Mouse (Mus musculus) liver, embryonic 11.5 days (tissue): ENCODE results near the gene Gm17662. TPM values are rescaled to one million over a fixed set of nuclear protein-coding genes. Genes with fewer than 3 reads are reported as not detected.

Experiments used
- ATAC-seq: fragments of 200-750 bp; cut with Nextera tagmentation; replicated peaks from 2 replicates; pipeline ENCODE4 v1.8.0; 2017; ENCODE audit warnings: moderate number of reproducible peaks, mild to moderate bottlenecking, moderate TSS enrichment, moderate library complexity; ENCODE audit not compliant: low FRiP score
- DNase-seq: peaks from one replicate; pipeline ENCODE4 v3.0.0-alpha.2; 2017; ENCODE audit warnings: low spot score
- H3K27ac ChIP-seq: fragments of 300-500 bp; sonication (generic); 2 replicates; pipeline ENCODE4 v1.5.1; 2014; ENCODE audit warnings: mild to moderate bottlenecking, low read depth, low read length, control low read depth
- H3K27me3 ChIP-seq: fragments of 300-500 bp; sonication (generic); replicated peaks from 2 replicates; pipeline ENCODE4 v1.6.1; 2014; ENCODE audit warnings: low read length, mixed read lengths; ENCODE audit not compliant: control insufficient read depth, insufficient read depth
- H3K36me3 ChIP-seq: fragments of 300-500 bp; sonication (generic); 2 replicates; pipeline ENCODE4 v1.6.1; 2014; ENCODE audit warnings: mild to moderate bottlenecking, low read length, moderate library complexity, mixed read lengths; ENCODE audit not compliant: control insufficient read depth, insufficient read depth
- H3K4me1 ChIP-seq: fragments of 300-500 bp; sonication (generic); replicated peaks from 2 replicates; pipeline ENCODE4 v1.6.1; 2014; ENCODE audit warnings: low read length, mixed read lengths; ENCODE audit not compliant: control insufficient read depth, insufficient read depth
- H3K4me2 ChIP-seq: fragments of 300-500 bp; sonication (generic); 2 replicates; pipeline ENCODE4 v1.6.1; 2014; ENCODE audit warnings: mild to moderate bottlenecking, control low read depth, moderate library complexity
- H3K4me3 ChIP-seq: fragments of 300-500 bp; sonication (generic); 2 replicates; pipeline ENCODE4 v1.5.1; 2014; ENCODE audit warnings: low read depth, low read length, control low read depth
- H3K9ac ChIP-seq: fragments of 300-500 bp; sonication (generic); 2 replicates; pipeline ENCODE4 v1.6.1; 2014; ENCODE audit warnings: low read depth, low read length, control low read depth
- H3K9me3 ChIP-seq: fragments of 300-500 bp; sonication (generic); 2 replicates; pipeline ENCODE4 v1.6.1; 2016; ENCODE audit warnings: low read length, inconsistent platforms, mixed read lengths; ENCODE audit not compliant: control insufficient read depth
- whole genome bisulfite sequencing: fragments of 180-500 bp; shearing (Covaris S2); extraction: QIAGEN DNeasy Blood & Tissue Kit; methylation state at CpG from one replicate; pipeline ENCODE4 v1.1.7; 2014; 5-methylcytosine and 5-hydroxymethylcytosine counted together
- polyA plus RNA-seq: library from polyadenylated mRNA; unstranded; fragments of >200 nt; fragmentation: Nextera tagmentation; extraction: Ambion mirVana; gene quantifications from 2 replicates; pipeline ENCODE4 v1.2.1, GENCODE M21; 2014

Gene Gm17662
- polyA plus RNA-seq, 1 experiment from 2014 or later: not detected

DNA sequence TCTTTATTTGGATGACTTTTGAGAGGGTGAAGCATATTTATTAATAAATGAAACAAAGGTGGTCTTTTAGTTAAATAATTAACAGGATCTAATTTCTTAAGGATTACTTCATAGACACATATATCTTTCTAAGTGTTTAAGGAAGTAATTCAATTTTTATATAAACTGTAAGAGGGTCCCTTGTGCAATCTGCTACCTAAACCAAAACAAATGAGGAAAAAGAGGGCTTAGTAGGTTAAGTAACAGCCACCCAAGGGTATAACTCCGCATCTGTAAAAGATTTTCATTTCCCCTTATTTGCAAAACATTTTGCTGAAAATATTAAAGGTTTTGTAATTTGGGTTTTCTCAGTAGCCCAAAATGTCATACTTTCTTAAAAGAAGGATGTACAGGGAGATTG, 7.3 kb downstream of the Gm17662 start:
- ATAC-seq: no peak
- Histone ChIP-seq H3K9me3 (no peaks in the 10 kb centered on the region), H3K27me3 (no peaks in the 10 kb centered on the region), H3K4me1 (no peaks in the 10 kb centered on the region), H3K4me2 (no peak overlapping the region), H3K27ac (no peak overlapping the region), H3K36me3 (no peaks in the 10 kb centered on the region), H3K4me3 (no peak overlapping the region), H3K9ac (no peak overlapping the region)
- WGBS: 86% methylated on average over 1 of the region's 1 CpGs
- DNase-seq: no peak

DNA sequence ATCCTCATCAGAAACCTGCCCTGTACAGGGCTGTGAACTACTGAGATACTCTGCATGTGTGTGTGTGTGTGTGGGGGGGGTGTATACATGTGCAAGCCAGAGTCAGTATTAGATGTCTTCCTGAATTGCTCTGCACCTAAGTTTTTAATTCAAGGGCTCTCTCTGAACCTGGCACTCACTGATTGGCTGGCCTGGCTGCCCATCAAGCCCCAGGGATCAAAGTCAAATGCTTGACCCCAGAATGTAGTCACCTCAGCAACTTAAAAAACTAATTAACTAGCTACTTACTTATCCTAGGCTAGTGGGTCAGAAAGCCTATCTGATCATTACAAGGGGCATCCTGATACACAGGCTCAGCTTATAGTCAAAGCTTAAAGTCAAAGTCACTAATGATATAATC, 12.5 kb downstream of the Gm17662 start:
- H3K9me3 ChIP-seq: no peaks in the 10 kb centered on the region
- no peak overlapping the region for H3K9ac ChIP-seq
- H3K4me2 ChIP-seq: no peak overlapping the region
- ATAC-seq (no peak), DNase-seq (no peak)
- no peaks in the 10 kb centered on the region for H3K36me3 ChIP-seq
- no peaks in the 10 kb centered on the region for H3K4me1 ChIP-seq
- H3K4me3 ChIP-seq: no peak overlapping the region
- no peak overlapping the region for H3K27ac ChIP-seq
- no peaks in the 10 kb centered on the region for H3K27me3 ChIP-seq

DNA sequence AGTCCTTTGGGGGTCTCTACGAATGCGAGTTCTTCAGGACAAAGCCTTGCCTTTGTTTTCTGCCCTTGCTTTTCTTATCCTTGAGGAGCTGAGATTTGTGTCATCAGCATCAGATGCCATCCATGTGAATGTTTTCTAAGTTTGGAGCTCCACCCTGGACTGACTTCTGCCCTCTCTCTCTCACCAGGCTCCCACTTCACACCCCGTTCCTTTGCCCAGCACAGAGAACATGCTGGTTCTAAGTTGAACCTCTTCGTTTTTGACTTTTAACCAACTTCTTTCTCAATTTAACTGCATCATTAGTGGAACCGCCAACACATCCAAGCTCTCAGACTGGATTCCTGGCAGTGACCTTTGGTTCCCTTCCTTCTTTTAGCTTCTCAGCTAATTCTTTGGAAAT, 13.1 kb downstream of the Gm17662 start:
- no peaks in the 10 kb centered on the region for H3K4me1 ChIP-seq
- no peak overlapping the region for H3K4me3 ChIP-seq
- H3K9me3 ChIP-seq: no peaks in the 10 kb centered on the region
- H3K27me3 ChIP-seq: no peaks in the 10 kb centered on the region
- no peak for DNase-seq
- no peak overlapping the region for H3K9ac ChIP-seq
- no peak overlapping the region for H3K4me2 ChIP-seq
- no peak for ATAC-seq
- no peak overlapping the region for H3K27ac ChIP-seq
- H3K36me3 ChIP-seq: no peaks in the 10 kb centered on the region
- WGBS: 84% methylated on average over 5 of the region's 5 CpGs

DNA sequence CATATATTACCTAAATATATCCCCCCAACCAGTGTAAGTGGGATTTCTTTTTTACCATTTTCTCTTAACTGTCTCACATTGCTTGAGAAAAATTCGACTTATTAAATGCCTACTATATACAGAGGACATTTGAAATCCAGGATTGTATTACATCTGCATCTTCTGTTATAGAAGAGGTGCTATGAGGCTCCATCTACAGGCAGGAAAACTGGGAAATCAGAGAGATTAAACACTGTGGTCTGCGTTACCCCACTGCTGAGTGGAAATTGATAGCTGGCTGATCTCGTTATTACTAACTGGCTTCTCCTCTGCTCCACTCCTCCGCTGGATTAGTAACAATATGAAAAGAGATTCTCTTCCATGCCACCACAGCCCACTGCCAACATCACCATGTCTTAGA, 18.7 kb downstream of the Gm17662 start:
- no peaks in the 10 kb centered on the region for H3K27me3 ChIP-seq
- H3K36me3 ChIP-seq: no peaks in the 10 kb centered on the region
- H3K9ac ChIP-seq: no peak overlapping the region
- 64% methylated on average over 4 of the region's 4 CpGs for WGBS
- peak overlapping the region; percentile 21 for H3K4me2 ChIP-seq
- no peak overlapping the region for H3K27ac ChIP-seq
- H3K9me3 ChIP-seq: no peaks in the 10 kb centered on the region
- H3K4me1 ChIP-seq: no peaks in the 10 kb centered on the region
- ATAC-seq (no peak), DNase-seq (no peak)
- peak overlapping the region; percentile 36 for H3K4me3 ChIP-seq

DNA sequence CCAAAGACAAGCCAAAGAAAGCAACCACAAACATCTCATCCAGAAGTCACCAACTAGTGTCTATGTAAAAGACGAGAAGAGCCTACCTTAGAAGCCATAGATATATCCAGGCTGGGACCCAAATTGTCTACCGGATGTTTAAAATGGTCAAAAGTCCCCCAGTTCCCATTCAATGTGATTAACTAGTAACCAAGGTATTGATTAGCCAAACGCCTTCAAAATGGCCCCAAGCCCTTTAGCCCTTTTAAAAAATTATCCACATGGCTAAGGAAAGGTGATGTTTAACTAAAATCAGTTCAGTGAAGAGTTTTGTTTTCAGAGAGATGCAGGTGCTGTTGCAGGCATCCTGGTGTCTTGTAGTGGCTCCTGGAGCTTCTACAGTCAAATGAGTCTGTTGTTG, 19.2 kb downstream of the Gm17662 start, which contains the start of gene C8a:
C8a (minus strand) TSS at position 76 of the 400 bp plus-strand sequence.
- WGBS: 64% methylated on average over 3 of the region's 3 CpGs
- ATAC-seq (no peak), DNase-seq (no peak)
- no peak within 1 kb of the TSS for H3K27ac ChIP-seq
- H3K27me3 ChIP-seq: no peaks in the 10 kb centered on the region
- no peaks in the 10 kb centered on the region for H3K9me3 ChIP-seq
- no peak within 1 kb of the TSS for H3K9ac ChIP-seq
- H3K4me3 ChIP-seq: peak within 1 kb of the TSS; percentile 36
- H3K4me2 ChIP-seq: peak within 1 kb of the TSS; percentile 21
- no peaks in the 10 kb centered on the region for H3K36me3 ChIP-seq
- H3K4me1 ChIP-seq: no peaks in the 10 kb centered on the region

DNA sequence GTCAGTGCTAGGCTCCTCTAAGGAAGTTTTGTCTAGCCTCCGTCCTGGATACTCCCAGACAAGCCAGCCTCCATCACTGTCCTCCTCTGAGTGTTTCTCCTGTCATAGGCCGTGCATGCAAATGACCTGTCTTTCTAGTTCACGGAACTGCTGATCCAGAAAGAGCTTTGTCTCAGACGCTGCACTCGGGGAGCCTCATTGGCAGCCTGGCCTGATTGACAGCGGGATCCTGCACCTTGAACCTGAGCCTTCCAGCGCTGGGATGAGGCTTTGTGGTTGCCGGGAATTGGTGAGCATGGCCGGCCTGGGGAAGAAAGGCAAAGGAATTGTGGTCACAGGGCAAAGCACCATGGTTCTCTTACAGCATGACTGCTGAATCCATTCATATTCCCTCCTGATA, 30.4 kb downstream of the Gm17662 start:
- WGBS: 75% methylated on average over 9 of the region's 9 CpGs
- Histone ChIP-seq H3K27ac (no peak overlapping the region), H3K27me3 (no peaks in the 10 kb centered on the region), H3K9ac (no peak overlapping the region), H3K4me3 (no peak overlapping the region), H3K36me3 (no peaks in the 10 kb centered on the region), H3K4me1 (no peaks in the 10 kb centered on the region), H3K4me2 (no peak overlapping the region), H3K9me3 (no peaks in the 10 kb centered on the region)
- ATAC-seq (no peak), DNase-seq (no peak)

DNA sequence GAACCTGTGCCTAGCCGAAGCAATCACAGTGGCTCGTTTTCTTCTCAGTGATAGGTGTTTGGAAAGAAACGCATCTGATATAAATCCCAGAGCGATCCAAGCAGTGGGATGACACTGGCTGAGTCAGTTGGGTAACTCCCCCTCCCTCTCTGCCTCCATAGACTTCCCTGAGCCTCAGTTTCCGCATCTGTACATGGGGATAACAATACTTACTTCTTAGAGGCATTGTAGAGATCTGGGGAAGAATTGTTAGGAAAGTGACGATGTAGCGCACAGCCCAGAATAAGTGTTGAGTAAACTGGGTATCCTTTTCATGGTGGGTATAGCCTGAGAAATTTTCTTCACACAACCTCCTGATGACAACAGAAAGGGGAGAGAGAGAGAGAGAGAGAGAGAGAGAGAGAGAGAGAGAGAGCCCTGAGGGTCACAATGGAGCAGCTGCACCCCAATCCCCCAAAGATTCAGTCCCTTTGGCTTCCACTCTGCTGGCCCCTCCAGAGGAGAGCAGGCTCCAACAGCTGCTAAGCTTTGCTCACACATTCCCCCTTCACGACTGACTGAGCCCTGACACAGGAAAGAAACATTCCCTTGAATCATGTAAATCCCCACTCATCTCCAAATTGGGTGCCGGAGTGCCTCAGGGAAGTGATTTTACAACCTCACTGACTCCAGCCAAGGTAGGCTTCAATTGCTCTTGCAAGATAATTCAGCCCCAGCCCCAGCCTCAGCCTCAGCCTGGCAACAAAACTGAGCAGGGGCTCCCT, 31.6 kb downstream of the Gm17662 start:
- no peak overlapping the region for H3K9ac ChIP-seq
- H3K36me3 ChIP-seq: no peaks in the 10 kb centered on the region
- no peak overlapping the region for H3K4me2 ChIP-seq
- 77% methylated on average over 9 of the region's 9 CpGs for WGBS
- no peak overlapping the region for H3K4me3 ChIP-seq
- DNase-seq (no peak), ATAC-seq (no peak)
- no peaks in the 10 kb centered on the region for H3K9me3 ChIP-seq
- H3K27me3 ChIP-seq: no peaks in the 10 kb centered on the region
- no peaks in the 10 kb centered on the region for H3K4me1 ChIP-seq
- no peak overlapping the region for H3K27ac ChIP-seq

DNA sequence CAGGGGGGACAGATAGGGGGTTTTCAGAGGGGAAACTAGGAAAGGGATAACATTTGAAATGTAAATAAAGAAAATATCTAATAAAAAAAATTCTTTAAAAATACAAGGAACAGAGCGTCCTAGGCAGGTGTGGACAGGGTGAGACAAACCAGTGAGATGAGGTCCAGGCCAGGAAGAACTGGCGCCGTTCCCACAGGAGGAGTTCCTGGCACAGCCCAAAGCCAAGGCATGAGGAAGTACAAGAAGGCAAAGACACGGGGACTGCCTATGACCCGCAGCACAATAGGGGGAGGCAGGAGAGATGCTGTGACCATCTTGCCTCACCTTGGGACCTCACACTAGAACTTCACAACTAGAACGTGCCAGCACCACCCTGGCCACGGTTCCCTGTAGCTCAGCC, 34.6 kb downstream of the Gm17662 start:
- Histone ChIP-seq H3K4me2 (no peak overlapping the region), H3K27ac (no peak overlapping the region), H3K4me1 (no peaks in the 10 kb centered on the region), H3K9me3 (no peaks in the 10 kb centered on the region), H3K27me3 (no peaks in the 10 kb centered on the region), H3K4me3 (no peak overlapping the region), H3K36me3 (no peaks in the 10 kb centered on the region), H3K9ac (no peak overlapping the region)
- no peak for DNase-seq
- WGBS: 75% methylated on average over 7 of the region's 7 CpGs
- no peak for ATAC-seq

DNA sequence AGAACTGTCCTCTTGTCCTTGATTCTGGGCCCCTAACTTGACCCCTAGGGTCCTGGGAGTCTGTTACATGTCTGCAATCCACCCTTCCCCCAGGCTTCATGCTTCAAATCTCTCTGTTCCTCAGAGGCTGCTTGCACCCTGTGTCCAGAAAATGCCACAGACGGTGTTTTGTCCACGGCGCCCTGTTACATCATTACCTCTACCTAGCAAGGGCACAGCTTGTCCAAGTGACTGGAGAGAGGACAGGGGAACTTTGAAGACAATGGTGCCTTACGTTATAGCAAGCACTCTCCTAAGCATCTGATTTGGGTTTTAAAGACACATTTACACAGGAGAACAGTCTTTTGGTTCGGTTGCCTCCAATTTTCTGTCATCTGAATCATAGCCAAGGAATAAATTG, 36.5 kb downstream of the Gm17662 start:
- Histone ChIP-seq H3K4me1 (no peaks in the 10 kb centered on the region), H3K9me3 (no peaks in the 10 kb centered on the region), H3K4me3 (no peak overlapping the region), H3K9ac (no peak overlapping the region), H3K27ac (no peak overlapping the region), H3K36me3 (no peaks in the 10 kb centered on the region), H3K4me2 (no peak overlapping the region), H3K27me3 (no peaks in the 10 kb centered on the region)
- ATAC-seq: no peak
- DNase-seq: no peak
- 81% methylated on average over 5 of the region's 5 CpGs for WGBS
